ENCODE assay signal across 8 mouse cellular contexts in genomic region chr15:31342496-31342901, GRCm38 (mm10). TPM values are rescaled to one million over a fixed set of nuclear protein-coding genes. Genes with fewer than 3 reads are reported as not detected.
DNase-seq lines count a peak whose midpoint lies in the region; ATAC-seq lines count a peak whose summit lies in the region.
"Had no signal": no experiment of that assay in that cellular context is flagged by ENCODE, and none has a peak within 500 bp of the region (broad histone marks: within the 10 kb centered on the region; RNA-seq: fewer than 3 reads in every experiment).

No protein-coding gene starts in this region.

- H3K27ac ChIP-seq in hindbrain, embryonic 16.5 days (ENCODE audit: low read depth, low read length): no peak overlapping the region
- H3K27ac ChIP-seq in hindbrain, embryonic 11.5 days (ENCODE audit: low read depth, low read length): no peak overlapping the region
- H3K27ac ChIP-seq: neural tube, embryonic 15.5 days had no signal

- H3K4me2 ChIP-seq in hindbrain, embryonic 16.5 days (ENCODE audit: low read length): no peak overlapping the region
- no peak overlapping the region for H3K4me2 ChIP-seq in hindbrain, embryonic 11.5 days (replicated peaks; ENCODE audit: low read depth, low read length)
- H3K4me2 ChIP-seq: neural tube, embryonic 15.5 days had no signal

- no peaks in the 10 kb centered on the region; the same call in 1 of the 2 replicates for H3K4me1 ChIP-seq in hindbrain, embryonic 16.5 days (ENCODE audit: control insufficient read depth, insufficient read depth, low read depth, low read length)
- H3K4me1 ChIP-seq in hindbrain, embryonic 11.5 days (replicated peaks; ENCODE audit: control insufficient read depth, insufficient read depth, low read length): no peaks in the 10 kb centered on the region

- ATAC-seq in hindbrain, embryonic 16.5 days: peak; percentile 43
- no peak for ATAC-seq in hindbrain, embryonic 11.5 days (ENCODE audit: low FRiP score)

- DNase-seq in hindbrain, embryonic 11.5 days (ENCODE audit: low spot score): no peak
- DNase-seq in adipocyte (ENCODE audit: low spot score): peak; percentile 72
- DNase-seq in heart, postnatal 14 days: peak; percentile 42 to 45
- DNase-seq in lung, postnatal 25 days (ENCODE audit: low spot score): peak; percentile 81
- no peak for DNase-seq in right cerebral cortex, adult 2 months (ENCODE audit: low spot score in 2 of 2)
- no peak for DNase-seq in right cerebral cortex, postnatal 10 days (ENCODE audit: low spot score in 2 of 2)

- WGBS in hindbrain, embryonic 16.5 days: 36% methylated on average over 8 of the region's 8 CpGs
- 63% methylated on average over 8 of the region's 8 CpGs for WGBS in hindbrain, embryonic 11.5 days

- no peaks in the 10 kb centered on the region for H3K36me3 ChIP-seq in hindbrain, embryonic 16.5 days (ENCODE audit: control insufficient read depth, insufficient read depth, low read length)
- no peaks in the 10 kb centered on the region for H3K36me3 ChIP-seq in hindbrain, embryonic 11.5 days (ENCODE audit: control insufficient read depth, insufficient read depth, low read length)
- H3K36me3 ChIP-seq: neural tube, embryonic 15.5 days had no signal

- intact Hi-C loops in heart, postnatal 14 days (cut with DNase I): loop anchor here (2.0 kb wide), 1 partner anchor 22 kb away; no protein-coding TSS in a partner anchor

- H3K27me3 ChIP-seq in hindbrain, embryonic 16.5 days (replicated peaks; ENCODE audit: control insufficient read depth, insufficient read depth, low read length): no peaks in the 10 kb centered on the region
- H3K27me3 ChIP-seq in hindbrain, embryonic 11.5 days (ENCODE audit: control insufficient read depth, insufficient read depth, low read length): no peaks in the 10 kb centered on the region
- H3K27me3 ChIP-seq: neural tube, embryonic 15.5 days had no signal

- H3K9ac ChIP-seq in hindbrain, embryonic 16.5 days (ENCODE audit: low read depth, low read length): no peak overlapping the region
- no peak overlapping the region for H3K9ac ChIP-seq in hindbrain, embryonic 11.5 days (ENCODE audit: low read depth, low read length)
- H3K9ac ChIP-seq: neural tube, embryonic 15.5 days had no signal

- H3K9me3 ChIP-seq in hindbrain, embryonic 16.5 days (ENCODE audit: control insufficient read depth, low read length): no peaks in the 10 kb centered on the region
- no peaks in the 10 kb centered on the region for H3K9me3 ChIP-seq in hindbrain, embryonic 11.5 days (ENCODE audit: control insufficient read depth, low read length)
- H3K9me3 ChIP-seq: neural tube, embryonic 15.5 days had no signal

- H3K4me3 ChIP-seq in hindbrain, embryonic 16.5 days (ENCODE audit: low read length): no peak overlapping the region
- H3K4me3 ChIP-seq in hindbrain, embryonic 11.5 days (ENCODE audit: low read depth, low read length): no peak overlapping the region
- H3K4me3 ChIP-seq: neural tube, embryonic 15.5 days had no signal

RNA-seq across cellular contexts. Expression of gene Ankrd33b, which starts 25.0 kb away (rescaled TPM):
- polyA plus RNA-seq in hindbrain, embryonic 16.5 days (2015; fragmentation: Nextera tagmentation; extraction: Ambion mirVana): 0.98 and 1.2 TPM in 2 replicates
- polyA plus RNA-seq in hindbrain, embryonic 11.5 days (2014; fragmentation: Nextera tagmentation; extraction: Ambion mirVana): 0.22 and 0.31 TPM in 2 replicates
- total RNA-seq in heart, postnatal 14 days (2021): 10 to 100 TPM; 21.8 TPM

Comparison
In these comparisons a context has a peak if more than half of its experiments do, and no peak if none do; other contexts are left out.
1. DNase-seq: peak in adipocyte (single experiment), heart, postnatal 14 days (2 of 2) and lung, postnatal 25 days (single experiment); none in hindbrain, embryonic 11.5 days (single experiment), right cerebral cortex, adult 2 months (0 of 2) and right cerebral cortex, postnatal 10 days (0 of 2).